Mouse (Mus musculus) cerebellum, adult 8-10 months (tissue): ENCODE data around the gene Ddx47.

Experiments used
- DNase-seq: peaks from one replicate; pipeline ENCODE4 v3.0.0; 2022

The Ddx47 gene

DNA sequence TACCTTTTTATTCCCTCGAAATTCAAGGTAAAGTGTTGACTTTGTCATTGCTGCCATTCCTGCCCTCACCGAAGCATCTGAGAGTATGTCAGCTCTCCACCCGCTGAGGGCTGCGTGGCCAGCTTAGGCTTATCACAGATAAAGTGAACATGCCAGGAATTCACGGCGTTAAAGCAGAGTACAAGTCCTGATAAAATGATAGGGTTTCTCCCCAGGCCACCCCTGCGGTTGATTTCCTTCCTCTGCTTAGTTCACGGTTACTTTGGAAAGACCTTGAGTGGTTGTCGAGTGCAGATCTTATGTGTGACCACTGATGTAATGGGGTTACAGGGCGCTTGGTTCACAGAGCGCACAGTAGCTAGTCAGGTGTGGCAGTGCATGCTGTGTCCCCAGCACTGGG is 5.8 kb downstream of the Ddx47 start:
- DNase-seq = no peak

DNA sequence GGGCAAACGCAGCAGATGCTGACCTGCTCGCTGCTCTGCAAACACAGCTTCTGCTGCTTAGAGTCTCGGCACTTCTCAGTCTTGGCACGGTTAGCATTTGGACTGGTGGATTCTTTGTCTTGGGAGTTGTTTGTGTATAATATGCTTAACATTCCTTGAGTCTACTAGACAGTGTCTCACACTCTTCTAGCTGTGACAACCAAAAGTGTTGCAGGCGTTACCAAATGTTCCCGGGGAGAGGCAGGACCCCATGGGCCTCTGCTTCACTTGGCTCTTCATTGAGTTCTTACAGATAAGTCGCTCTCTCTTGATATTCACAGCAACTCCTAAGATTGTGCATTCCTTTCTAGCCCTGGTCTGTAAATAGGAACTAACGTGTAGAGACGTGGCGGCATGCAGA is 8.2 kb downstream of the Ddx47 start:
- no peak for DNase-seq

DNA sequence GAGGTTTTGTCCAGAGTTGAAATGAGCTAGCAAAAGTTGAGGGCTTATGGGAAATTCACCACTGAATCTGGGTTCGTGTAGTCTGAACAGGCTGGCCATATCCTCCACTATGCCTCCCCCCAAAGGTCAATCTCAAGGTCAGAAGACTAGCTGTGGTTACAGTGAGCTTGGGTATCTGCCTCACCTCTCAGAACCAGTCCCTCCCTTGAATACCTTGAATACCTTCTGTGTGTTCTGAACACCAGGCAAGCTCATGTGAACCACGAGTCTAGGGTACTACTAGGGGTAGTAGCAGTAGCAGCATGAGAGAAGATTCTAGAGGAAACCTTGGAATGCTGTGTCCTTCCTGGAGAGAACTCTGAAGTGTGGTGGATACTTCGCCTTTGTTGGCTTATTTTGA is 10.2 kb downstream of the Ddx47 start:
- DNase-seq = no peak

DNA sequence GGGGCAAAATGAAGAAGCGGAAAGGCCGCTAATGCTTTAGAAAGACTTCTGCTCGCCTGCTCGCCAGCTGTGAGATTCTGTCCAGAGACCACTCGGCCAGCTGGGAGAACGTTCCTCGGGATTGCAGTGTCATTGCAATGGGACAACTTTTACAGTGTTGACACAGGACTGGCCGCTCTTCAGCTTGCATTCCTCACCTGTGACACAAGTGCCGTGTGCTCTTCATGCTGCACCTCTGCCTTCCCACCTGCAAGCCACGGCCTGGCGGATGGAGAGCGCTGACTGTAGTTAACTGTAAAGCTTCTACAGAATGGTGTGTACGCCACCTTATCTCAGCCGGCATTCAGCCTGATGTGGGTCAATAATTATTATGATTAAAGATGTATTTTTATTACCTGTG is 12.0 kb downstream of the Ddx47 start:
- DNase-seq = no peak

DNA sequence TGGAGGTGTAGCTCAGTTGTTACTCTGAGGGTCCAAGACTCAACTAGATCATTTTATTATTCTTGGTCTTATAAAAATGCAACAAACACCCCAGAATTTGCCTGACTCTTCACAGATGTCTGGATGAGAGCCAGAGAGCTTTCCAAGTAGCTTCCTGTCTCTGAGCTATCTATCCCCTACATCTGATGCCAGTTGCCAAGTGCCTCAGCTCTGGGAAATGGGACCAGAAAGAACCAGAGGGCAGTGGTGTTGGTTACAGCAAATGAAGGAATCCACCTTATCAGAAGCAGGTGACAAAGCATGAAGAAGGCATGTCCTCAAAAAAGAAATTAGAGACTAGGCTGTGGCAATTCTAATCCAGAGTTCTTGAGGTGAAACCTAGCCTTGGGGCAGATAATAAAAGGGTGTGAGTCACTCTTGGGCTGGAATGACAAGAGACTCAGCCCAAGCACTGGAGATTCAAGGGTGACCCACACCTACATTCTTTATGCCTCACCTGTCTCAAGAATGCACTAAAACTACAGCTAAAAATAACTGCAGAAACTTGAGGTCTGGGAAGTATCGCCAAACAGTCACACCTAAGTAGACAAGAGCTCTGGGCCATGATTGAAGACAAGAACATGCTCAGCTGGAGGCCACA is 13.5 kb downstream of the Ddx47 start:
- no peak for DNase-seq

DNA sequence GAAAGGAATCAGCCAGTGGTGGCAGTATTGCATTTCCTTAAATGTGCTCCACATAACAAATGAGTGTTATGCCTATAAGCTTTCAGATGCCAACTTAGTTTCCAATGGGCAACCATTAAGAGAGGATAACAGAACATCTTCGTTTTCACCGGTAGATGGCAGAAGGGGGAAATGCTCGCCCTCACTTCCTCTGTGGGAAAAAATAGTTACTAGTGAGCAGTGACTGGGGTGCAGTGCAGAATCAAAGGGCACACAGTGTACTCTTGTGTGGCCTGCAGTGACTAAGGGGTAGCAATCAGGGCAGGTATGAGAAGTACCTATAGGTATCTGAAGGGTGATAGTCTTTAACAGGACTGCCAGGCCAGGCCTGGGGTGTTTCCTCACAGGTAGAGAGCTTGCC is 14.8 kb downstream of the Ddx47 start:
- no peak for DNase-seq

DNA sequence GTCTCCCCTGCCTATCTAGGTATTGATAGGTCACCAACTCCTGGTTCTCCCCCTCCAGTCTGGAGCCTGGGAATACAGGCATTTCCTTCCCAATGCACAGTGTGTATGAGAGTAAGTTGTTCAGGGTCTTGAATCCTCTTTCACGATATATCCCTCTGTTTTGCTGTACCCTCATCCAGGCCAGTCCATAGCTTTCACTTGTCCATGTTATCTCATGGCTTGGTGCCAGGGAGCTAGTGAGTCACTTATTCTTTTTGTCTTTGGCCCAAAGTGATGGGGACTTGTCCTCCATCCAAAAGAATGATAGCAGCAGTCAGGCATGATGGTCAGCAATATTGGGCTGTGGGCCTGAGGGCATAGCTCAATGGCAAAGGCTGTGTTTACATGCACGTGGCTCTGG is 15.3 kb downstream of the Ddx47 start:
- DNase-seq = no peak

DNA sequence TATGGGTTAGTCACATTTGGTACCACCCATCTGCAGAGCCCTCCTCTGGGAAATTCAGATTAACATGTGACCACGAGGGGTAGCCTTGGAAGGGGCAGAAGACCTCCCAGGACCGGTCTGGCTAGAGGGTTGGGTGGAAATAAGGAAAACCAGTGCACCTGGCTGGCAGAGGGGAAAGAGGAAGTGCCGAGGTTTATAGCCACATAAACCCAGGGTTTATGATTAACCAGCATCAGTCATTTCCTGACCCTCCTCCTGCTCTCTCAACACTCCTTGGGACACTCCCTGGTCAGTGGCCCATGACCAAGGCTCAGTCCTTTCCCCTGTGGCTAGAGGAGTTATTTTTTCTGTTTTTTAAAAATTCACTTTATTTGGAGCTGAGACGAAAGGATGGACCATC is 17.8 kb downstream of the Ddx47 start:
- DNase-seq = no peak

DNA sequence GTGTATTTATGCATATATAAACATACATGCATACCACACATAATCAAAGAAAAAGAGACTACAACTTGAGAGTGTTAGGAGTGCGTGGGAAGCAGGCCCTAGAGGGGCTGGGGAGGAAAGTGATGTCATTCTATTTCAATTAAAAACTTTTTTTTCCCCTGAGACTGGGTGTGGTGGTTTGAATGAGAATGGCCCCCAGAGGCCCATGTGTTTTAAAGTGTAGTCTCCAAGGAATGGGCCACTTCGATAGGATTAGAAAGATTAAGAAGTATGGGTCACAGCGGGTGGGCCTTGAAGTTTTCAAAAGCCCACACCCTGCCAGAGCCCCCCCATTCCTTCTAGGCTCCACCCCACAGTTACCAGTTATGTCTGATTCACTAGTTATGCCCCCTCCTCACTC is 27.3 kb downstream of the Ddx47 start:
- DNase-seq = no peak

DNA sequence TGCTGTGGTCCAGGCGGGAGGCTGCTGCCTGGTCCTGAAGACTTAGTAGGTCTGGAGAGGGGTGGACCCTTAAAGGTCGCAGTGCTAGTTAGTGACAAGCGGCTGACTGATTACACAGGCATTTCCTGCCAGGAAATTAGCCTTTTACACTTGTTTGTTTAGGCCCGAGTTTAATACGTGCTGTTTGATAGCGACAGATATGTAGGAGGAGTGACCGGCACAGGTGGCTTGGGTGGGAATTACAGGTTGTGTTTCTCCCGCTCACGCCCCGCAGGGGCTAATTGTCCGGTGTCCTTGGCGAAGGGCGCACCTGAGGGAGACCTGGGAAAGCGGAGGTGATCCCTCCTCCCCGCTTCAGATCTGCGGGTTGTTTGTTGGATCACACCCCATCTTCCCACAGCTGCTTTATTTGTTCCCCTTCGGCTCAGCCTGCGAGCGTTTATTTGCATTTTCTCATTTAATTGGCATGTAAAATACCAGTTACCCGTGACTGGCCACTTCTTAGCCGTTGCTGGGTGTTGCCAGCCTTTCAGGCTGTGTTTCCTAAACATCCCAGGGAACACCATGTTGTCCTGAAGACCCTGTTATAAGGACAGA is 29.0 kb downstream of the Ddx47 start:
- DNase-seq = no peak

DNA sequence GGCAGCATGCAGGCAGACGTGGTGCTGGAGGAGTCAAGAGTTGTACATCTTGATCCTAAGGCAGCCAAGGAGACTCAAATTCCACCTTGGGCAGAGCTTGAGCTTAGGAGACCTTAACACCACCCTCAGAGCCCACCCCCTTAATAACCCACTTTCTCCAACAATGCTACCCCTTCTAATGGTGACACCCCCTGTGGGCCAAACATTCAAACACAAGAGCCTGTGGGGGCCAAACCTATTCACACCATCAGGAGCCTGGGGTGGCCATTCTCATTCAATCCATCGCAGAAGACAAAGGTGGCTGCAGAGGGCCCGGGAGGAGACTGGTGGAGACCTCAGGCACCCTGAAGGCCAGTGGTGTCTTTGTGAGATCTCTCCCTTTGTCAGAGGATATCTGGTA is 30.5 kb downstream of the Ddx47 start:
- no peak for DNase-seq

DNA sequence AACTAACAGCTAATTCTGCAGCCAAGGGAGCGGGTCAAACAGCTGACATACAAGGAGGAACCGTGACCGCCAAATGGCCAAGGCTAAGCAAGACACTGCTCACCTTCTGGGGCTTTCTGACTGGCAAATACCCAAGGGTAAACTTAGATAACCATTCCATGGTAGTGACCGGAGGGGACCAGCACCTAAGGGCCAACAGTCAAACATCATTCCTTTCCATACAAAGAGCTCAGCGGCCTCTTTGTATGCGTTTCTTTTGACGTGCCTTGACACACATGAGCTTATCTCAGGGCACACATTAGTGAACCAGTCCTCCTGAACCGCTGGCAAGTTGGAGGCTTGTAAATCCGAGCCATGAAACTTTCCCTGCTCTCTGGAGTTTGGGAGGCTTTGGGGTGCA is 35.9 kb downstream of the Ddx47 start:
- no peak for DNase-seq

DNA sequence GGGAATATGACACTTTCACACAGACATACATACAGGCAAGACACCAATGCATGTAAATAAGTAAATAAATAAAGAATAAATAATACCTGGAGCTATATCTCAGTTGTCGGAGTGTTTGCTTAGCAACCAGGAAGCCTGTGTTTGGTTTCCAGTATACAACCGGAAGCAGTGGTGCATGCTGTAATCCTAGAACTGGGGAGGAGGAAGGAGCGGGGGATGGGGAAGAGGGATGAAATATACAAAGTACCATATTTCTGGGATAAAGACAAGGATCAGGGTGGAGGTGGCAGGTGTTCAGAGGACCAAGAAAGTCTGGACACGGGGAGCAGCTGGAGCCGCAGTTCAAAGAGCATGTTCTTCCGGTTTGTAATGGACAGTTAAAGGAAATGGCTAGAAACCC is 37.1 kb downstream of the Ddx47 start:
- DNase-seq = no peak

DNA sequence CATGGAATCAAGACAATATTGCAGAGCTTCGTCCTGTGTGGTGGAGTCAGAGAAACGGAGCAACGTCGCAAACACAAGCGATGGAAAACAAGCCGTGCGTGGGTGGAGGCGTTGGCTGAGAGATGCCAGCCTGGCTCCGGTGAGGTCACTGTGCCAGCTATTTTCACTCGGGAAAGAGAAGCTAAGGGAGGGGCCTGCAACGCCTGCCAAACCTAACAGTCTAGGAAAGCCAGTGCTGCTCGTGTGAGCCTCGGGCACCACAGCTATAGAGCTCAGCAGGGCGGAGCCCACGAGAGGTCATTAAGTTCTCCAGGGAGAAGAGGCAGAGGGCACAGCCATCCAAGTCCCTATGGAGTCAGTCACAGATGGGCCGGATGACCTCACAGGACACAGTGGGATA is 37.5 kb downstream of the Ddx47 start:
- DNase-seq = peak; percentile 32

DNA sequence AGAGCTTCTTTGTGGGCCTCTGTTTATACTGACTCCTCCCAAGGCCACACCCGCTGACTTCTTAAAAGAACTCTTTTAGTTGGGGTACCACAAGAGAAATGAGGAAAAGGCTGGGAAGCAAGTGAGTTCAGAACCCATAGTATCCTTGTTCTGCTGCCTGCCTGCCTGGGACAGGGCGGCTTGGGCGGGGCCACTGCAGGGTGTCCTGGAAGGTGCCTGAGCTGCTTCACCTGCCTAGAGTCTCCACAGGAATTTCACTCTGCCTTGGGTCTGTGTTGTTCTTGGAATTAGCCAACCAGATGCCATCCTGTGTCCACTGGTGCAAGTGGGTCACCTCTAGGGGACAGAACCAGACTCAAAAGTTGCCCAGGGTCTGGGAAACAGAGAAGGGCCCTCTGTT is 42.4 kb downstream of the Ddx47 start:
- no peak for DNase-seq

DNA sequence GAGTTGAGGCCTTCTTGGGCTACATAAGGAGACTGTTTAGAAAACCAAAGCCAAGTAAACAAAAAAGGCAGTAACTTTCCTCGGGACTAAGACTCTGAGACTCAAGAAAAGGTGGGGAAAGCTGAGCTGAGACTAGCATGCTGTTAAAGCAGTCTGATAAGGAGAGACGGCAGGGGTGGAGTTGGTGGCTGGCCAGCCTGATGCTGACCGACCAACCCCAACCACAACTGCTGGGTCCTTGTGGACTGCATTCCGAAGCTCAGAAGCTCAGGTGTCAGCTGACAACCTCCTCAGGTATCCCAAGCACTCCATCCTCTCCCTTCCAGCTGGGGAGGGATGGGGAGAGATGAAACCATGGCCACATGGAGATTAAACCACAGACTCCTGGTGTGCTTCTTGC is 44.5 kb downstream of the Ddx47 start:
- DNase-seq = no peak

DNA sequence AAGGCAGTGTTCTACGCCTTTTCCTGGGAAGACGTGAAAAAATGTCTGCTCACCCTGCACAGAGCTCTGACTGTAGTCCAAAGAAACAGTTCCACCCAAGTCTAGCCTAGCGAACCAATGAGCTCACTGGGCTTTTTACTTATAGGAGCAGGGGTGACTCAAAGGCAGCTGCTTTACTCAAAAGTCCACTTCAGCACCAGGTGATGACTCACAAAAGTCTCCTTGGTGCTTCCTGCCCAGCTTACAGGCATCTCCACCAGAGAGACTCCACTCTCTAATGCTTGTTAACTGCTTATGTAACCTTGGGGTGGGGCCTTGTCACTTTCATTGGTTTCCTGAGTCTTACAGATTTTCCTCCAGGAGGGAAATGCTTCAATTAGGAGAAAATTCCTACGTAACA is 49.3 kb downstream of the Ddx47 start:
- DNase-seq = no peak

DNA sequence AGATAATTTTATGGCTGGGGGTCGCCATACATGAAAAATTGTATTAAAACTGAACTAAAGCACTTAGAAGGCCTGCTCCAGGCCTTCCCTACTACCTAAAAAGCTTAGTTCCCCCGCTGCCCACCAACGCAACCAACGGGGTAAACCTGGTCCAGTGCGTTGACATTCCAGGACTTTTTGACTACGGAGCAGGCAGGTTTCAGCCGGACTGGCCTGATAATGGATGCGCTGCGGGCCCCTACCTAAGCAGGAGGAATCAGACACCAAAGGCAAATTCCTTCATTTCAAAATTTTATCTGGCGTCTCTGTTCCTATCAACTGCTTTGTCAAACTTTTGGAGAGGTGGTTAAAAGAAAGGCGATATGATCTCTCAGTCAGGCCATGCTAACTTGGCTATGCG is 53.2 kb downstream of the Ddx47 start:
- DNase-seq = no peak

DNA sequence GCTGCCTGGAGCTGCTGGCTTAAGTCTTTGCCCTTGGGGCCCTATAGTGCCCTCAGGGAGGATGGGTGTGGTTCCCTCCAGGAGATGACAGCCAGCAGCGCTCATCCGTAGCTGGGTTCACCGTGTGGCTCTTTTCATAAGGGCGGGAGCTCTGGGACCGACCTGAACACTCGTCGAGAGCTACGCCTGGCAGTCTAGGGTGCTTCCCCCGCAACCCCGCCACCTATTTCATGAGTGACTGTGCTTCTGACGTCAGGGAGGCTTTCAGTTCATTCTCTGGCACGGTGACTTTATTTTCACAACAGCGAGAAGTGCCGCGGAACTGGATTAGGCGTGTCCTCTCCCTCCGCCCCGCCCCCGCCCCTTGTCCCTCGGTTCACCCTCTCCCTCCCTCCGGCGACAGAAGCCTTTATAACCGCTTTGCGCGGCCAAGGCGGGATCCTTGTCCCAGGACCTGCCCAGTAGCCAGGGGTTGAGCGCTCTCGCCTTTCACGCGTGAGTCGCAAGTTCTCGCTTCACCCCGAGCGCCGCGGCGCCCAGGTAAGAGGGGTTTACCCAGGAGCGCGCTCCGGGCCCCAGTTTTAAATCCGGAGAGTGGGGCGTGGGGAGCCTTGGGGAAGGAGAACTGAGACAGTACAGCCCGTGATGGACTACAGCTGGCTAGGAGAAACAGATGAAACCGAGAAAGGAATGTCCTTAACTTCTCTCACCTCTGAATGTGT is 54.0 kb downstream of the Ddx47 start, which contains the start of gene Gprc5a:
Gprc5a (plus strand) TSS at position 416 of the 722 bp plus-strand sequence.
- DNase-seq = no peak

DNA sequence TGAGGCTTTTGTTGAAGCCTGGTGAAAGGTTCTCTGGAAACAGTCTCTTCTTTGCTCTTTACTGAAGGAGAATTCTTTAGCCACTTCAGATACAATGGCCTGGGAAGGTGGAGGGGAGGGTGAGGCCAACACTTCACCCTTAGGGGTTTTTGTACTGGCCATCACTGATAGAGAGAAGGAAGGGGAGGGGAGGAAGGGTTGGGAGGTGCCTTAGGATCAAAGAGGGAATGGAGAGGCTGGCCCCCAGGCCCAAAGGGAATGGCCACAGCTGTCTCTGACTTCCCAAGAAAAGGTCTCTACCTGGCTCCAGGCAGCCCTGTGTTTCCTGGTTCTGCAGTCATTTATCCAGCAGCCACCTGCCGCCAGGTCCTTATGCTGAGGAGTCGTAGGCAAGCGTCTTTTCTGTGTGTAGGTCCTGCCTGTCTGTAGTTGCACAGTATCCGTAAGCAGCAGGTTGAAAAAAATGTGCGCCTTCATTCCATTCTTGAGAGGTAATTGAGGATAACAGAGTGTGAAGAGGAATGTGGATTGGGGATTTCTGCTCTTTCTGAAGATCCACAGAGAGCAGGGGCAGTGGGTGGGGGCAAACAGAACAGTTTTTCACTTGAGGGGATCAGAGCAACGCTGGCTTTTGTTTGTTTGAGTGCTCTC is 55.5 kb downstream of the Ddx47 start:
- DNase-seq = no peak

DNA sequence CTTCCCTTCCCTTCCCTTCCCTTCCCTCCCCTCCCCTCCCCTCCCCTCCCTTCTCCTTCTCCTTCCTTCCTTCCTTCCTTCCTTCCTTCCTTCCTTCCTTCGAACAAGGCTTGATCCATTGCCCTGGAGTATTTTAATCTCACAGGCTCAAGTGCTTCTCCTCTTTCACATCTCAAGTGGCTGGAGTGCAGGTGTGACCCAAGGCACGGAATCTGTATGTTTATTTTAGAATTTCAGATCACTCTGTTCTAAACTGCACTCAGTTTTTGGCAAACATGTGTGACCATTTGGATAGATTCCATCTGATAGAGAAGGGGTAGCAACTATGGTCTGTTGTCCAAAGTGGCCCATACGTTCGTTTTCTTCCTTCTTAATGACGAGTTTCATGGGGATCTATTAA is 56.8 kb downstream of the Ddx47 start:
- no peak for DNase-seq

DNA sequence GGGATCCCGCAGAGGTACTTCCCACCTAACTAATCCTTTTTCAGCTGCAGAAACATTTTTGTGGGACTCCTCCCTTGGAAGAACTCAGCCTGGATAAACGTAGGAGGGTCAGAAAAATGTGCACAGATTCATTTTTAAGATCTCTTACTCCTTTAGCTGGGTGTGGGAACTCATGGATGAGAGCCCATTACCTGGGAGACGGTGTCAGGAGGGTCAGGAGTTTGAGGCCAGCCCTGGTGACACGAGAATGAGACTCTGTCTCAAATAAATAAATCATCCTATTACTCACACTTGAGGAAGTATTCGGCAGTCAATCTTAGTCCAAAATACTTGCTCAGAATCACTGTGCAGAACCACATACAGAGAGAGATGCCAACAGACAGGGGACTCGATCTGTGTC is 58.4 kb downstream of the Ddx47 start:
- no peak for DNase-seq

DNA sequence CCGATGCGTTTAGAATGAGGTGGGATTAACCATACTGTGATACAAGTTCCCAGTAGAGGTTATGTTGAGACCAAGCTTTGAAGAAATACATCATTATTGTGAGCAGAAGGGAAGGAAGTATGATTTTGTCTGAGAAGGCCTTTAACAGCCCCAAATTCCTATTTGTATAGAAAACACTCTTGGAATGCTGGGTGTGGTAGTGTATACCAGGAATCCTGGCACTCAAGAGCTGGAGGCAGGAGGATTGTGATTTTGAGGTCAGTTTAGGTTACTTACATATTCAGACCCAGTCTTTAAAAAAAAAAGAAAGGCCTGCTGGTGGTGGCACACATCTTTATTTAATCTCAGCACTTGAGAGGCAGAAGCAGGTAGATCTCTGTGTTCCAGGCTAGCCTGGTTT is 58.9 kb downstream of the Ddx47 start:
- DNase-seq = no peak
